Mouse (Mus musculus): Measurements from ENCODE around the gene Rab32. TPM values are rescaled to one million over a fixed set of nuclear protein-coding genes. Genes with fewer than 3 reads are reported as not detected.

Gene Rab32
- polyA plus RNA-seq (2021; fragmentation: Nextera tagmentation) = 1.1 and 2.6 TPM in 2 replicates
- long read RNA-seq, experiment 1, transcript Rab32-201 (3 exons, 2,149 nt) = major isoform, 9 of 12 reads
- long read RNA-seq, experiment 1, partial matches to known transcripts = 0 of 12 reads
- long read RNA-seq, experiment 1, other reads (novel, unspliced or antisense) = 3 of 12 reads
- long read RNA-seq, experiment 2, partial matches to known transcripts = 0 of 4 reads
- long read RNA-seq, experiment 2, other reads (novel, unspliced or antisense) = 2 of 4 reads

DNA sequence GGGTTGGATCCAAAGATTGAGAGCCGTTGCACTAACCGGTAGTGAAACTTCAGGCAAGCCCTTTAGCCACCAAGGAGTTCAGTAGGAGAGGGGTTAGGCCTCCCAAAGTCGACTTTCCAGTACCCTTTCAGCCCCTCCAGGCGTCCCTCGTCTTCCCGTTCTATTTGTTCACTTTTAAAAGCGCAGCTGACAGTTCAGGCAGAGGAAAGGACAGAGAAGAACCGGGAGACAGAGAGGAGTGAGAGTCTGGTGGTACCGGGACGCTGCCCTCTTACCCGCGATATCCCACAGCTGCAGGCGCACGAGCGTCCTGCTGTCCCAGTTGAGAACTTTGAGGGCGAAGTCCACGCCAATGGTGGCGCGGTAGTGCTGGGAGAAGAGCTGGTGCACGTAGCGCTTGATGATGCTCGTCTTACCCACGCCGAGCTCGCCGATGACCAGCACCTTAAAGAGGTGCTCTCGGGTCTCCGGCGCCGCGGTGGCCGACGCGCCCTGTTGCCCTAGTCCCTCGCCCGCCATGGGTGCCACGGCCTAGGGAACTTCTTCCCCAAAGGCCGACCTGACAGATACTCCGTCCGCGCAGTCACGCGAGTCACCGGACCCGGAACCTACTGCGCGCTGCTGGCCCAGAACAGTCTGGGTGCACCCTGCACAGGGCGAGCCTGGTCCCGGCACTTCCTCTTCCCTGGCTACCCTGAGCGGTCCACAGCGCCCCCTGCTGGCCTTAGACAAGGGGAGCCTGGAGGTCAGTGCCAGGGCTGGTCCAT is at the start of gene Rab32:
Rab32 (minus strand) TSS at position 696 of the 767 bp plus-strand sequence.

Other genes starting within 250 kb of the Rab32 start
- gene Adgb, start 85.9 kb downstream of the Rab32 start, polyA plus RNA-seq (2021; fragmentation: Nextera tagmentation) = 0.10 and 0.12 TPM in 2 replicates
- not detected in 2 replicates for gene Gm10944, start 123.1 kb upstream of the Rab32 start, polyA plus RNA-seq (2021; fragmentation: Nextera tagmentation)